Mouse (Mus musculus): ENCODE data around the gene Gm49711. TPM values are rescaled to one million over a fixed set of nuclear protein-coding genes. Genes with fewer than 3 reads are reported as not detected.

Gm49711 gene
- total and polyA plus RNA-seq, 2 experiments from 2014 or later = 0.92 TPM; not detected in 1

GRCm38 (mm10) chr16:92051777-92052310 is 6.3 kb upstream of the Gm49711 start:
- H3K27me3 ChIP-seq (ENCODE audit: insufficient read depth, low read length) = no peaks in the 10 kb centered on the region
- H3K4me1 ChIP-seq (ENCODE audit: insufficient read depth) = no peaks in the 10 kb centered on the region
- H3K27ac ChIP-seq (ENCODE audit: low read depth, low read length) = no peak overlapping the region
- H3K4me2 ChIP-seq (ENCODE audit: low read depth) = no peak overlapping the region
- no peak for DNase-seq
- no peak overlapping the region for H3K4me3 ChIP-seq (ENCODE audit: low read depth, low read length)
- H3K9ac ChIP-seq = no peak overlapping the region
- TF ChIP-seq CTCF (IDR thresholded peaks at IDR 0.05; ENCODE audit: low read depth) = no peak
- no peaks in the 10 kb centered on the region for H3K36me3 ChIP-seq (ENCODE audit: insufficient read depth)
- ATAC-seq = no peak
- WGBS = 85% methylated on average over 7 of the region's 7 CpGs
- H3K9me3 ChIP-seq (ENCODE audit: low read length) = no peaks in the 10 kb centered on the region

DNA sequence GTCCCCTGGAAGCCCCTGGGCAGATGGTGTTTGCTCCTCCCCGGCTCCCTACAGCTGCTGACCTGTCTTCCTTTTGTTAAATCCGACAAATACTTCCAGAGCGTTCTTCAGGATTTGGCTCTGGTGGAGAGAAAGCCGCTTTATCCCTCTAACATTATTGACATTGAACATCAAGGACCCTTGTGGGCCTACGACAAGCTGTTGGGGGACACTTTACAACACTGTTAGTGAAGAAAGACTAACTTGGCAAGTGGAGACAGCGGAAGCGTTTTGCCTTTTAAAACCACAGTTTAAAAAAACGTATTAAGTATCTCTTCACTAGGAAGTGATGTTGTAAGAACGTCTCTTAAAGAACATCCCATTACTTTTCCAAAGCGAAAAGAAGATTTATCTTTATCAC is 5.5 kb upstream of the Gm49711 start:
- no peak for TF ChIP-seq CTCF (IDR thresholded peaks at IDR 0.05; ENCODE audit: low read depth)
- Histone ChIP-seq H3K36me3 (ENCODE audit: insufficient read depth) (no peaks in the 10 kb centered on the region), H3K9me3 (ENCODE audit: low read length) (no peaks in the 10 kb centered on the region), H3K4me1 (ENCODE audit: insufficient read depth) (no peaks in the 10 kb centered on the region), H3K4me2 (ENCODE audit: low read depth) (no peak overlapping the region), H3K9ac (no peak overlapping the region), H3K27me3 (ENCODE audit: insufficient read depth, low read length) (no peaks in the 10 kb centered on the region), H3K27ac (ENCODE audit: low read depth, low read length) (no peak overlapping the region), H3K4me3 (ENCODE audit: low read depth, low read length) (no peak overlapping the region)
- 76% methylated on average over 10 of the region's 10 CpGs for WGBS
- DNase-seq = no peak
- ATAC-seq = no peak

DNA sequence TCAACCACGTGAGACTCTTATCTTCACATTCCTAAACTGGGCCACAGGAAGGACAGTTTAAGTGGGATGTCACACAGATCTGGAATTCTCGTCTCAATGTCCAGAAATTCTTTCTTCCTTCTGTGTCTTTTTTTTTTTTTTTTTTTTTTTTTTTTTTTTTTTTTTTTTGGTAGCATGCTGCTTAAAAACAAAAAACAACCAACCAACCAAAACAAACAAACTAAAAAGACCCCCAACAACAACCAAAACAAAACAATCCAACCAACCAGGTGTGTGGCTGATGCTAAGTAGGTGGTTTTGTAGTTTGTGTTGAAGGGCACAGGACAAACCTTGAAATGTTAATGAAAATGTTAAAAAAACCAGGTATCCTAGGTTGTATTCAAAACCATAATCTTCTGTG is 1.4 kb upstream of the Gm49711 start:
- Histone ChIP-seq H3K27me3 (ENCODE audit: insufficient read depth, low read length) (no peaks in the 10 kb centered on the region), H3K27ac (ENCODE audit: low read depth, low read length) (no peak overlapping the region), H3K4me2 (ENCODE audit: low read depth) (no peak overlapping the region), H3K4me3 (ENCODE audit: low read depth, low read length) (no peak overlapping the region), H3K36me3 (ENCODE audit: insufficient read depth) (no peaks in the 10 kb centered on the region), H3K9ac (no peak overlapping the region), H3K4me1 (ENCODE audit: insufficient read depth) (peaks cover 19% of the 10 kb centered on the region), H3K9me3 (ENCODE audit: low read length) (no peaks in the 10 kb centered on the region)
- ATAC-seq (no peak), DNase-seq (no peak)
- 69% methylated on average over 2 of the region's 2 CpGs for WGBS
- no peak for TF ChIP-seq CTCF (IDR thresholded peaks at IDR 0.05; ENCODE audit: low read depth)

DNA sequence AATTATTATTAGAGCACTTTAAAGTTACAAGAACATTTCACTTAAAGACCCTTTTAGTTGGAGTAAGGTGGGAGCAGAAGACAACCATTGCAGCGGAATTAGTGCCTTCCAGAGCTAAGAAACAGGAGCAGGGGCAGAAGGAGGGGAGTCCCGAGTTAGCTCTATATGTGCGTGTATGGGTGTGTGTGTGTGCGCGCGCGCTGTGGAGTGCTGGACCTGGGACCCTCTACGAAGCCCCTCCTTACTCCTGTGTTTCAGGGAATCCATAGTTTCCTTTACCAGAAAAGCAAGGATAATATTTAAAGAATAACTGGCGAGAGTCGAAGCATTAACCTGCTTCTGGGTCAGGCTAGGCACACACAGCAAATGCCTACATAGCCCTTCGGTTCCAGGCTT is 662 bp upstream of the Gm49711 start:
- Histone ChIP-seq H3K4me2 (ENCODE audit: low read depth) (peak overlapping the region; percentile 83), H3K9me3 (ENCODE audit: low read length) (no peaks in the 10 kb centered on the region), H3K27ac (ENCODE audit: low read depth, low read length) (peak overlapping the region; percentile 84), H3K36me3 (ENCODE audit: insufficient read depth) (no peaks in the 10 kb centered on the region), H3K9ac (peak overlapping the region; percentile 81), H3K4me1 (ENCODE audit: insufficient read depth) (peaks cover 19% of the 10 kb centered on the region), H3K4me3 (ENCODE audit: low read depth, low read length) (peak overlapping the region; percentile 90), H3K27me3 (ENCODE audit: insufficient read depth, low read length) (no peaks in the 10 kb centered on the region)
- ATAC-seq = peak; percentile 56
- 7% methylated on average over 11 of the region's 11 CpGs for WGBS
- TF ChIP-seq CTCF (IDR thresholded peaks at IDR 0.05; ENCODE audit: low read depth) = no peak
- no peak for DNase-seq

DNA sequence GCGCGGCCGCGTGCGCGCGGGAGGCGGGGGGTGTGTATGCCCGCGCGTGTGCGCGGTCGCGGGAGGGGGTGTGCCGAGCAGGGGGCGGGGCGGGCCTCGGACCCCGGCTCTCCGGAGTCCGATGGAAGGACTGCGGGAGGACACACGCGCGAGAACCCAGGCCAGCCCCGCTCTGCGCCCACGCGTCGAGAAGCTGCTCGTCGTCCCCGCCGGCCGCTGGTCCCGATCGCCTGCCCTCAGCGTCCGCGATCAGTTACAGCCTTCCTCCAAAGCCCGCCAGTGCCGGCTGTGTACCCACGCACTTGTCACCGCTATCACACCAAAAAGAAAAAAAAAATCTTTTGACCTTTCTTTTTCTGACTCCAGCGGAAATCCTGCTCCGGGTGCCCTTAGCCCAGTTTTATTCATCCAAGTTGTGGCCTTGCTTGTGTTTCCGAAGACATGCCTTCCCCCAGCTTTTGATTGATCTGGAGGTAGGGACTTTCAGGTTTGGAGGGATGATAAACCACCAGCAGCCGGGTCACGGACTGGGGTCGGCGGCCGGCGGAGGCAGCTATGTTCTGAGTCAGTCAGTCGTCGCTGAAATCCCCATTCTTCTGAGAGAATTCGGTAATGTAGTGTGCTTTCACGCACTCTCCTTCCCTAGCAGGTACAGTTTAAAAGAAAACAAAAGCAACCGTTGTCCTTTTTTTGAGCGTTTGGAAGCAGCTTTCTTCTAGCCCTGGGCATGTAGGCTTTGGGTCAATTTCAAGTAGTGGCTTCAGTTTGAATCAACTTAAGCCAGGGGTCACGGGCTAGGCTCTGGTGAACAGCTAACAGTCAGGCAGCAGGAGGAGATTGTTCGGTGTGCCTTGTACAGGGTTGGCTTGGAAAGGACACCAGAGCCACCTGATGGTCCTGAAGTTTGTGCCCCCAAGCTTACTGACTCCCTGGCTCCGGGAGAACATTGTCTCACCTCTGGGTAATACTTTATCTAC is 816 bp downstream of the Gm49711 start:
- Histone ChIP-seq H3K36me3 (ENCODE audit: insufficient read depth) (no peaks in the 10 kb centered on the region), H3K27ac (ENCODE audit: low read depth, low read length) (0 out of 2 replicates have a peak overlapping the region, but pooled peaks have one; percentile 21), H3K4me2 (ENCODE audit: low read depth) (peak overlapping the region; percentile 83), H3K9ac (peak overlapping the region; percentile 81), H3K4me3 (ENCODE audit: low read depth, low read length) (peak overlapping the region; percentile 90), H3K27me3 (ENCODE audit: insufficient read depth, low read length) (no peaks in the 10 kb centered on the region), H3K4me1 (ENCODE audit: insufficient read depth) (peaks cover 19% of the 10 kb centered on the region), H3K9me3 (ENCODE audit: low read length) (no peaks in the 10 kb centered on the region)
- whole genome bisulfite sequencing = under 1% methylated on average over 45 of the region's 63 CpGs
- DNase-seq (peak; percentile 12), ATAC-seq (peak; percentile 2; the same call in 1 of the 2 replicates)
- TF ChIP-seq CTCF (IDR thresholded peaks at IDR 0.05; ENCODE audit: low read depth) = no peak

DNA sequence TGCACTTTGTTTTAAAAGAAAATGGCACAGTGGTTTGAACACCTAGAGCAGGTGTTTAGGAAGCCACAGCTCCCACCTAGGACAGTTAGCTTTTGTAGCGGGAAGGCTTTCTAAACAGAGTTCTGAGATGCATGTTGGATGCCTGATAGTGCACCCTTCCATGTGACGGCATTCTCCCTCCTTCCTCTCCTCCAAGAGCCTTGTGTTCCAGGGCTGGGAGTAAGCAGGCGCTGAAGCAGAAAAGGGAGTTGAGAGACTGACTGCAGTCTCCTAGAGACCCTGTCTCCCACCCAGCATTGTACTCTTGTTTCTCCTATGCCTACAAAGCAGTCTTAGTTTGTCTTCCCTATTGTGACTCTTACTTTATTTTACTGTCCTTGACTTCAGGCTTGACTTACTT is 2.1 kb downstream of the Gm49711 start:
- Histone ChIP-seq H3K4me1 (ENCODE audit: insufficient read depth) (peaks cover 19% of the 10 kb centered on the region), H3K9ac (0 out of 2 replicates have a peak overlapping the region, but pooled peaks have one; percentile 14), H3K4me3 (ENCODE audit: low read depth, low read length) (peak overlapping the region; percentile 90; the same call in 1 of the 2 replicates), H3K4me2 (ENCODE audit: low read depth) (peak overlapping the region; percentile 83; the same call in 1 of the 2 replicates), H3K27me3 (ENCODE audit: insufficient read depth, low read length) (no peaks in the 10 kb centered on the region), H3K36me3 (ENCODE audit: insufficient read depth) (0 out of 2 replicates have a peak, but pooled peaks cover 5% of the 10 kb centered on the region), H3K27ac (ENCODE audit: low read depth, low read length) (no peak overlapping the region), H3K9me3 (ENCODE audit: low read length) (no peaks in the 10 kb centered on the region)
- ATAC-seq = no peak
- WGBS = 63% methylated on average over 3 of the region's 3 CpGs
- TF ChIP-seq CTCF (IDR thresholded peaks at IDR 0.05; ENCODE audit: low read depth) = no peak
- no peak for DNase-seq

GRCm38 (mm10) chr16:92061586-92061985 is 3.5 kb downstream of the Gm49711 start:
- Histone ChIP-seq H3K27me3 (ENCODE audit: insufficient read depth, low read length) (no peaks in the 10 kb centered on the region), H3K9me3 (ENCODE audit: low read length) (no peaks in the 10 kb centered on the region), H3K4me3 (ENCODE audit: low read depth, low read length) (no peak overlapping the region), H3K9ac (no peak overlapping the region), H3K27ac (ENCODE audit: low read depth, low read length) (no peak overlapping the region), H3K36me3 (ENCODE audit: insufficient read depth) (peaks cover 13% of the 10 kb centered on the region), H3K4me1 (ENCODE audit: insufficient read depth) (peaks cover 19% of the 10 kb centered on the region), H3K4me2 (ENCODE audit: low read depth) (no peak overlapping the region)
- WGBS = 92% methylated on average over 7 of the region's 7 CpGs
- no peak for TF ChIP-seq CTCF (IDR thresholded peaks at IDR 0.05; ENCODE audit: low read depth)
- no peak for DNase-seq
- ATAC-seq = no peak

All from forebrain, postnatal 0 days (tissue).